Mouse (Mus musculus) kidney, postnatal 4 days (tissue): Measurements from ENCODE around the gene Camsap2.
A peak's percentile ranks its signal among the peaks of the same experiment; 100 is the strongest.

Source experiments
- DNase-seq, 2 experiments: peaks; one replicate each; pipeline ENCODE4 v3.0.0; 2021; ENCODE audit warnings: mixed read lengths in 2 of 2

Gene Camsap2

DNA sequence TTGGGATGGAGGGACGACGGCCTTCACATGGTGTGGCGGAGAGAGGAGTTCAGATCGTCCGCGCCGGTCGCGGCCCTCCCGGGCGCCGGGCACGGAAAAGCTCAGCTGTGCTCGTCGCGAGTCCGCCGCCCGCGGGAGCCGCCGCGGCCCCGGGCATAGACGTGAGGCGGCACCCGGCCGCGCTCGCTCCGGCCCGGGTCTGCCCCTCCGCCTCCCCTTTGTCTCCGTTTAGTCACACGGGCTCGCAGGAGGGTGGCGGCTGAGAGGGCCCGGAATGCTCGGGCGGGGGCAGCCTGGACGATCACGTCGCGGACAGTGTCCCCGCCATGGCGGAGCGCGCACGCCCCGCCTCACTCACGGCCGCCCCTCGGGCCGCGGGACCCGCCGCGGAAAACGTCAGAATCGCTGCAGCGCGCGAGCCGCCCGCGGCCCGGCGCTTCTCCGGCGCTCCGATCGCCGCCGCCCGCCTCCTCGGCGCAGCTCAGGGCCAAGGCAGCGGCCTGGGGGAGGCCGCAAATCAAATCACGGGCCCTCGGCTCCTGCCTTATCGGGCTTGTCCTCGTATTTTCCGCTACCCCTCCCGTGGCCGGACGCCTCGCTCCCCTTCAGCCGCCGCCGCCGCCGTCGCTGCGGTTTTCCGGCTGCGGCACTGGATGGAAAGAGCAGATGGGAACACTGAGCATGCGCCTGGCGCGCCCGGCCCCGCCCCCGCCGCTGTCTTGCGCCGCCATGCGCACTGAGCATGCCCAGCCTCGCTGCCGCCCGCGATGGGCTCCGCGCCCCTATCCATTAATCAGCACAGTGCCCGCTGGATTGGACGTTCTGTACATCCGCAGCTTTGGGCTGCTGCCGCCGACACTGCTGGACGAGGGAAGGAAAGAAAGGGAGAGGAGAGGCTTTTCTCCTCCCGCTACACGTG is at the start of gene Camsap2:
Gene Camsap2, minus strand, starts transcription at position 651 of the 919 bp plus-strand sequence.
- DNase-seq: peak; percentile 97 to 98

DNA sequence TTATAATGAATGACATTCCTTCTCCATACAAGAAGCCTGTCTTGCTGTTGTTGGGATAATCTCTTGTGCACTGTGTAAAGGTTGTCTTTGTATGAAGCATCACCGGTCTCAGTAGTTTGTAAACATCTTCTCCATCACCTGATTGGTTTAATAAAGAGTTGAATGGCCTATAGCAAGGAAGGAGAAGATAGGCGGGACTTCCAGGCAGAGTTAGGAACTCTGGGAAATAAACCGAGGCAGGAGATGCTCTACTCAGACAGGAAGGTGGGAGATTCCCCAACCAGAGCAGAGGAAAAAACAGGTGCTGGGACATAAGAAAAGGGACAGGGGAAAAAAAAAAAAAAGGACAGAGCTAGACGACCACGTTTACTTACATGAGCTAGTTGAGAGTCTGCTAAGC is 49.2 kb upstream of the Camsap2 start:
- DNase-seq: no peak

DNA sequence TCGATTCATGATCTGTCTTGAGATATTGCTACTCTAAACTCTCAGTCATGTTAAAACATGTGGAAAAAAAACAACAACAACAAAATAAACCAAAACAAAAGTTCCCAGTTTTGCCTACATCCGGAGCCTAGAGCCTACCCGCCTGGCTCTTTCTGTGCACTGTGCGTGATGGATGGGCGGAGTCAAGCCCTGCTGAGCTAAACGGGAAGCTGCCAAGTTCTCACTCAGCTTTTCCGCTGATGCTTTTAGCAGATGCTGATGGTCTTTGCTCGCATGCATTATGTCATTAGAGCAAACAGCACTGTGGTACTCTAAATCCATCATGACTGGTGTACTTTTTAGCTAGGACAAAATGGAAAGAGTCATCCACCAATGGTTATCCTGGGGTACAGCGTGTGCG is 48.6 kb upstream of the Camsap2 start:
- peak; percentile 41 to 53 for DNase-seq

DNA sequence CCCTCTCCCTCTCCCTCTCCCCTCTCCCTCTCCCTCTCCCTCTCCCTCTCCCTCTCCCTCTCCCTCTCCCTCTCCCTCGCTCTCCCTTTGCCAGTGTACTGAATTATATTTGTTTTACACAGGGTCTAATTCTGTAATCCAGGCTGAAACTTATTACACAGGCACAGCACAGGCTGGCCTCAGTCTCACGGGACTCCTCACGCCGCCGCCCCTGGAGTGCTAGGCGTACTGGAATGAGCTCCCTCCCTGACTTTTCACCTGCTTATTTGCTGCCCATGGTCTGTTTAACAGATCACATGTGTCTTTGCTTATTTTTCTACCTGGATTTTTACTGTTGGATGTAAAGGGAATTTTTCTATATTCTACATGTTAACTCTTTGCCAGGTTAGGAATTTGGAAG is 41.0 kb upstream of the Camsap2 start:
- no peak for DNase-seq

DNA sequence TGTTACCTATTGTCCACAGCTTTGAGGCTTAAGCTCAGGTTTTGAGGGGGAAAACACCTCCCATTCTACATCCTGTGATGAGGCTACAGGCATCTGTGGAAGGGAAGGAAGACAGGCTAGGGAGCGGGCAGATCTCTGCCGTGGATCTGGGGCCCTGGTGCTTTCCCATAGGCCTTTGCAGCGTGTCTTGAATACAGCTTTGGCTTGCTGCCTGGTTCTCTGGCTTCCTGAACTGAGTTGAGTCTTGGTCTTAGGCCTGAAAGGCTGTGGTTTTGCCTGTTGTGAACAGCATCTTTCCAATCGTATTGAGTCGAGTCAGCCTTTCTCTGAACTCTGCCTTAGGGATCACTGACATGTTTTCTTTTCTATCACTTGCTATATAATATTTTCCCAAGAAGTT is 35.7 kb upstream of the Camsap2 start:
- peak; percentile 46 to 54 for DNase-seq

DNA sequence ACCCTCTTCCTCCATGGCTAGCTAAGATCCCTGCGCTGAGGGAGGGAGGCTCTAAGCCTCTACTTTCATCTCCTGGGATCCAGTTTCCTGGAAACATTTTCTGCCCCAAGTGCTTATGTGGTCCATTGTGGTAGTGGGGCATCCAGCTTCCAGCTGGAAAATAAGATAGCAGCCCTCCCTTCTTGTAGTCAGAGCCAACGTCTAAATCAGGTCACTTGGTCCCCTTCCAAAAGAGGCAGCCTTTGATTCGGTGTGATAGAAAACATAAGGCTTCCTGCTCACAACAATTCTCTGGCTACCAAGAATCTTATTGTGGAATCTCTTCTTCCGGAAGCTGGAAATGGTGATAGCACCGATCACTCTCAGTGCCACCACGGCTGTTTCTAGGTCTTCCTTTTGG is 35.3 kb upstream of the Camsap2 start:
- DNase-seq: peak; percentile 13 to 26

DNA sequence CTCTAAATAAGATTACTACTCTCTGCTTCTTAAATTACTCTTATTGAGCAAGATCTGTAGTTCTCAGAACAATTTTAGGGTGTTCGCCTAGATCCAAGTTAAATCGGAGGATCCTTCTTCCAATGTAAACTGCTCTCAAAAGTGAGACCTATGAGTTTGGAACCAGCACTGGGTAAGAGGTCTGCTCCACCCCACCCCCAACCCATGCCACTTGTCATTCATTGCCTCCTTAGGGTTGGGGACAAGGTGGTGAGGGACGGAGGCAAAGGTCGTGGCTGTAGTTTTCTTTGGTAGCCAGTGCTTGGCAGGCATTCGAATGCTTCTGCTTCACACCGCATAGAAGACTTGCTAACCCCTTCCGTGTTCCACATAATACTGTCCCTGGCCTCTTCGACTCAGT is 34.7 kb upstream of the Camsap2 start:
- DNase-seq: no peak

DNA sequence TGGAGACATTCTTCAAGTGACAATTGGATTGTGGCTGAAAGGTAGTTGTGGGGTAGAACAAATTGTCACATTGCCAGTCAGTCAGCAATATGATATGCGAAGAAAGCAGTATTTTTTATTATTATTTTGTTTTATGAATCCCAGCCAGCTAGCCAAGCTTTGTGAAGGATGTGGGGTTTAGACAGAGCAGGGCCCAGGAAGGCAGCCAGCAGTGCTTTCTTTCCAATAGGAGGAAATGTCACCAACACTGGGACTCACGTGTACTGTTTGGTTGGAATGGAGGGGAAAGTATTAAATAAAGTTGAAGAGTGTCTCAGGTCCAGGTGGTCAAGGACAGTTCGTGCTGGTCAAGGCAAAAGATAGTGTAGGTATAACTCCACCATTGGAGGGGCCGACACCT is 34.3 kb upstream of the Camsap2 start:
- no peak for DNase-seq

DNA sequence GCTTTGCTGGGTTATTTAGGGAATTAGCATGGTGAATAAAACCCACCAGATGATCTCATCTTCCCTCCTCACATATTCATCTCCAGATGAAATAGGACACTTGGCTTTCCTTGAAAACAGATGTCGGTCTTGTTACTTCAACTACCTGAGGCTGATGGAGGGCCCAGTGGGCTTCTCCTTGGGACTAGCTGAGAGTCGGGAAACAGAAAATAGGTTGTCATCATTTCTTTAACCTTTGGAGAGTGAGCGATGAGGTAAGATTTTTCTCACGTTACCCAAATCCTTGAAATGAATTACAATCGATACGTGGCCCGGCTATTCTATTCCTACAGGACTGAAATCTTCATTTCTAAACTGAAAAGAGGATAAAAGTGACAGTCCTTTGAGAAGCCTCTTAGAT is 33.4 kb upstream of the Camsap2 start:
- DNase-seq: no peak

DNA sequence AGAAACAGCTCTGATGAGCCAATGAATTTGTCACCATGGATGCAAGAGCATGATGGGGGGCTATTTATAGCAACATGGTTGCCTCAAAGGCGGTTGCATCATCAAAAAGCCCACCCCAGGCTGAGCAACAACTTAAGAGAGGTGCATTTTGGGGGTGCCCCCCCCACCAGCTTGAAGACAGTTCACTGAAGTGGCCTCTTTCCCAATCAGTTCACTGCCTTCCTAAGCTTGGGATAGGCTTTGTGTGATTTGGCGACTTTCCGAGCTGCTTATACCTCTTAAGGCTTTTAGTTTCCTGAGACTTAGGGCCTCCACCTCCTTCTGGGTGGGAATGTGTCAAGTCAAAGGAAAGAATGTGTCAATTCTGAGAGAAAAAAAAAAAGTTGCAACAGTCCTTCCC is 20.1 kb upstream of the Camsap2 start:
- no peak for DNase-seq

DNA sequence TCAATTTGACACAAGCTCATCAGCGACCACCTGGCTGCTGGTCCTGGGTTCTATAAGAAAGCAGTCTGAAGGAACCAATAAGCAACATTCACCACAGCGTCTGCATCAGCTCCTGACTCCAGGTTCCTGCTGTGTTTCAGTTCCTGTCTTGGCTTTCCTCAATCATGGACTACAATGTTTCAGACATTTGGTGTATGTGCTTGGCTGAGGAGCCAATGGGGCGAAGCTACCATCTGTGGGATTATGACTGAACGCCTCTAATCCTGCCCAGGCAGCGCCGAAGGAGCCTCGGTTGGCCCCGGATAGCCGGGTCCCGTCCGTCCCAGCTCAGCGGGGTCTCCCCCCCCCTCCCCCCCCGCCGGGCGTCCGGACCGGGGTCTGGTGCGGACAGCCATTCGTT is 18.8 kb upstream of the Camsap2 start:
- peak; percentile 82 for DNase-seq

DNA sequence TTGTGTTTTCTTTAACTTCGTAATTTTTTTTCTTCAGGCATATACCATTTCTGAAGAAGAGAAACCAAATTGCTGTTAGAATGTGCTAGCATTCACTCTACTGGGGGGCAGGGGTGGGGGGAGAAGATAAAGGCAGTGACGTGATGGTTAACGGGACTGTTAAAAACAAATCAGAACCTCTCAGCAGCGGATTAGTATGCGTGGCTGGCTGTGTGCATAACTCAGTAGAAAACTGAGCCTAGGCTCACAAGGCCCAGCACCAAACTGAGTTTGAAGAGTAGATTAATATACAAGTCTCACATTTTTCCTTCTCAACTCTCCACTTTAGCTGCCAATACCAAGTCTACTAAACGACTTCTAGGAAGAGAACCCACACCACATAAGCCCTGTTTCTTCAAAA is 17.1 kb upstream of the Camsap2 start:
- no peak for DNase-seq

DNA sequence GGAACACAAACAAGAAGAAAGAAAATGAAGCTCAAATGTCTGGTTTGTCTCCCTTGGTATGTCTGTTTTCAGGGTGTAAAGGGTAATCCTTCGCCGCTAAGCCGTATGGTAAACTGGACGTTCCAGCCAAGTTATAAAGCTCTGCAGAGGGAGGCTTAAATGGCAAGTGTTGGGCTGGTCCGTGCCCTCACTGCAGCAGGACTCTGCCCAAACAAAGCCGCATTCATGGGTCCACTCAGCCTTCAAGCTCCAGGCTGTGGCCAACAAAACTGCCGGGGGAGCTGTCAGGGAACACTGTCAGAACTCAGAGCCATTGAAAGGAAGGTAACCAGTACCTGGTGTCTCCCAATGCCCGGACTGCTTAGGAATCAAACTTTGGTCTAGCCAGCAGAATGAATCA is 16.7 kb upstream of the Camsap2 start:
- no peak for DNase-seq

DNA sequence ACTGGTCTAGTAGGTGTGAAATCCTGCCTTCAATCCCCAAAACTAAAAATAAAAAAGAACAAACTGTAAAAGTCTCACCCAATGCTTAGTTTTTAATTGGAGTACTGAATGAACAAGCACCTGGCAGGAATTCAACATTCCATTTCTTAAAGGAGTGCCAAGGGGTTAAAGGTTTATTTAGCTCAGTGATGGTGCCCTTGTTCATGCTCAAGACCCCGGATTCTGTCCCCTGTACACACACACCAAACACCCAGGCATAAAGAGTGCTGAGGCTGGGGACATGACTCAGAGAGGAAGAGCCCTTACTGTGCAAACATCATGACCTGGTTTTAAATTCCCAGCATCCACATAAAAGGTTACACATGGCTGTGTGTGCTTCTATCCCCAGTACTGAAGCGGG is 15.5 kb upstream of the Camsap2 start:
- DNase-seq: no peak

DNA sequence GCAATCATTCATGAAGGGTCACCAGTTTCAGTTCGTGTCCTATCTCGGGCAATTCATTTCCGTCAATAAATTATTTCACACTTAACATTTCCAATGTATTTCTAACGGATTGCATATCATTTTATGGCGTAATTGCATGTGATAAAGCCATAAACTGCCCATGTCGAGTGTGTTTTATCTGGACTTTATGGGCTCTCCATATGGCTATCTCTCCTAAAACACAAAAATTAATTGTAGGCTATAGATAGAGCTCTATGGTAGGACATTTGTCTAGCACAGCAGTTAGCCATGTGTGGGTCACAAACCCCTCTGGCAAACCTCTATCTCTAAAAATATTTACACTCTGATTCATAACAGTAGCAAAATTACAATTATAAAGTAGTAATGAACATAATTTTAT is 15.0 kb upstream of the Camsap2 start:
- DNase-seq: no peak

DNA sequence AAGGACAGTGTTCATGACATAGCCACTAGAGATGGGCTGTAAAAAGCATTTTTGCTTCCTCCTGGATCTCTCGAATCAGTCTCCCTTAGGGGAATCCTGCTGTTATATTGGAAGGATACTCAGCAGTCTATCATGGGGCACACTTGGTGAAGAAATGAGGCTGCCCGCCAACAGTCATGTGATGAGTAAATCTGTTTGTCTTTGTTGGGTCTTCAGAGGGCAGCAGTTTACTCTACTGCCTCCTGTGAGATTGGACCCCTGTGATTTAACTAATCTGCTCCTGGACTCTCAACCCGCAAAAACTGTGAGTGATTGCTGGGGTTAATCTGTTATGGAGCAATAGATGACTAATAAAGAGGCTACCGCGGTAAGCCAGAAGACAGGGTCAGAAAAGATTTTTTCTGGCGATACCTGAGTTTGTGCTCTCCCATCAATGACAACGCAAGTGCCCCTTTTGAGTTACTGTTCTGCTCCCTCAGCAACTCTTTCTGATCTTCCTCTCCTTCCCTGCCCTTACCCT is 13.0 kb upstream of the Camsap2 start:
- no peak for DNase-seq

DNA sequence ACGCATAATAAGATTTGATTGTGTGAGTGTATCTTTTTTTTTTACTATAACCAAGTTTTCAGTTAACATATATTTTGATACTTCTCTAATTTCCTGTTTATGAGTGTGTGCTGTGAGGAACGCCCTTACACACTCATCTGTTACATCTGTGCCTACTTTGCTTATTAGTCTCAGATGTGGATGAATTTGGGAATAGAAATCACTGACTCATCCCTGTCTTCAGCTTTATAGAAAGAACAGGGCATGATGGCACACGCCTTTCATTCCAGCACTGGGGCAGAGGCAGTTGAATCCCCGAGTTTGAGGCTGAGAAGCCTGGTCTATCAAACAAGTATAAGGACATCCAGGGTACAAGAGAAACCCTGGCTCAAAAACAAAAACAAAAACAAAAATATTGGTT is 9.7 kb upstream of the Camsap2 start:
- DNase-seq: no peak

DNA sequence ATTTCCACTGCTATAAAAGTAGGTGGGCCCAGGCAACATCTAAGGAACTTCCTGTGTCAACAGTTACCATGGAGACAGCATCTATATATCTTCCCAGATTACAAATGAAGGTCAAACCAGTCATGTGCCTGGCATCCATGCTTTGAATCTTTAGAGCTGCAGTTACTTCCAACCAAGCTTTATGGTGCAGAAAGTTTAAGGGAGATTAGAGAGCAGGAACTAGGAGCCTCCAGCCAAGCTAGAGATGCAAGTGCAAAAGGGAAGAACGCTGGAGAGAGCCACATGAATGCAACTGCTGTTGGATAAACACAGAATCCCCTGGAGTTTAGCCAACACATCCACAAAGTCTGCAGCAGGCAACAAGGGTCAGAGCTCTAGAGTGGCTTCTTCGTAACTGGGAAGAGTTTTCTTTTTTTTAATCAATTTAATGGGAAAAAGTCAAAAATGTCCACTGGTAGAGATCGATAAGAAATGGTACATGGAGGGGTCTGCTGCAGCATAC is 4.8 kb upstream of the Camsap2 start:
- no peak for DNase-seq

DNA sequence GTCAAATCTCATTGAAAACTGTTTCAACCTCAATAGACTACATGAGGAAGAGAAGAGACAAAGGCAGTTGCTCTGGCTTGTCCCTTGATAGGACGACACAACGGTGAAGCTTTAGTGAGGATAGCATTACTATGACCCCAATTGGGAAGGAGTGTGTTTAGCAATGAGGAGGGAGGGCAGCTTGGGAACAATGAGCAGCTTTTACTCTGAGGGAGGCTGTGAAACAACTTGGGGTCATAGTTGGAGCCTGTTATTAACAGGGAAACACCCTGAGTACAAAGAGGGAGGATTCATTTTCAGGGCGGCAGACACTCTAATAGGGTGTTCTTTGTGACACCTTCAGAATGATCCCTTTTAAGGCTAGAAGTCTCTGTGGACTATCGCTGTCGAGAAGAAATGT is 2.2 kb upstream of the Camsap2 start:
- DNase-seq: no peak

DNA sequence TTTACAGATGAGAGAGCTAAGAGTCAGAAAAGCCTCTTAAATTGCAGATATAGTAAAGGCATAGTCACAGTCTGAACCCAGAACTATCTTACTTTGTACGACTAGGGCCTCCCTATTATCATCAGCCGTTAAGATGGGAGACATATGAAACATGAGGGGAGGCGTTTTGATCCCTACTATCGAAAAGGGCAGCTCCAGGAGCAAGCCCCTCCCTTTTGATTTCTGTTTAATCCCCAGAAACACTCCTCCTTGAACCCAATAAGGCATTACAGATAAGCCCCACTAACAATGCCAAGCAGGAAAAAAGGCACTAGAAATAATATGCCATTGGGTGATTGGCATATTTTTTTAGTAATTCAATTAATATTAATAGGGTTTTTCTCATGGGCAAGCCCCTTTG is 1.2 kb upstream of the Camsap2 start:
- DNase-seq: no peak

DNA sequence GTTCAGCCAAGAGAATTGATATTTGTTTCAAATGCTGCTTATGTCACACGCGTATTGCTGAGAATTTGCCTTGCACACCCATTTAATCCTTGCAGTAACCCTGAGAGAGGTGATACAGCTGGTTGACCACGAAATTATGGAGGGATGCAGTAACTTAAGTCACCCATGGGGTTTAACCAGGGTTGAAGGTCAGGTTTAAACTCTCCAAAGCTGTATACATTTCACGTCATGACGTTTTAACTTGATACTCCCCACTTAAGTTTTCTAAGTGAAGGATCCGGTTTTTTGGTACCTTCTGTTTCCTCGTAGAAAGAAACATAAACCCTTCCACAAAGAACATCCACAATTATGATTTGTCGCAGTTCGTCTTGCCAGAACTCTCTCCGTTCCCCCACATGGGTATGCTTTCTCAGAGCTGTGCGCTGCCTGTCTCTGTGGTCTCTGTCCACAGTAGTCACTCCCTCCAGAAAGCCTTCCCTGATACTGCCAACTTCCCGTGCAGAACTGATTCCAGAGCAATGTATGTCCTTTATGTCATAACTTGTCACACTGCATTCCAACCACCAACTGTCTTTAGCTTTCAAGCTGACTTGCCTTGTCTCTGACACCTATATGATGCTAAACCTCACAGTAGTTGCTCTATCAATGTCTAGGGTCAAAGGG is 600 bp upstream of the Camsap2 start:
- DNase-seq: no peak

DNA sequence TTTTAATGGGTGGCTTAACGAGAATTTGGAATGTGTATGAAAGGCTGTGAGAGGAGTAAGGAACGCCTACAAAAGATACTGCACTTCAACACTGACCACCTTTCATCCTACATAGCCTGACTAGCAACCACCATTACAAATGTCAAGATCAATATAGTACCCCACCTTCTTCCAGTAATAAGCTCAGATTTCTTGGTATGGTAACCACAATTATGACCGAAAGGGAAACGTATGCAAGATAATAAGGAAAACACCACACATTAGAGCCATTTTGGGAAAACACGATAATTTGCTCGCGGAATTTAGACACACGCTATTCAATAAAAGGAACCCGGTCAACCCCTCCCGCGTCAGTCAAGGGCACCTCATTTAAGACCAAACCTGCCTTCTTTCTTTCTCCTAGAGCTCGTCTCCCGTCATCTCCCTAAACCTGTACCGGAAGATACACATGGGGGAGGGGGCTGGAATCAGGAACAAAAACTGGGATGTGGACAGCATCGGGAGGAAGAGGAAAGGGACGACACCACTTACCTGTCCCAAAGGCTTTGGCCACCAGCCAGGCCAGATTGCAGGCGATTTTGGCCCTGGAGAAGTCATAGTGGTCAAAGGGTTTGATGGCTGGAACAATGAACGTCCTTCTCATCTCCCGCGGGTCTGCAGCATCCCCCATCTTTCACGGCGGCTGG is 993 bp downstream of the Camsap2 start:
- DNase-seq: no peak

DNA sequence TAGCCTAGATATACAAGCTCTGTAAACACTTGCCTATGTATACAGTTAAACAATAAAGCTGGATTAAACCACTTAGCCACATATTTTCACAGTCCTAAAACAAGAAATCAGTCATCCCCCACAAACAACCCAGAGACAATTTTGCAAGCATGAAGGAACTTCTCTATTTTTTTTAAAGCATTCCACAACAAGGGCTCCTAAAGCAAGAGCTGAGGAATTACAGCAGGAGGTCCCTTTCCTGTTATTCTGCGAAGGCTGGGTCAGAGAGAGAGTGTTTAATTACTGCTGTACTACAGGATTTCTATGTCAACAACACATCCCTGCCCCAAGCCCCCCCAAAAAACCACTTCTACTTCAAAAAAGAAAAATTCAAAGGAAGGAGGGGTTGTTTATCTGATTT is 1.6 kb downstream of the Camsap2 start:
- no peak for DNase-seq
